Mouse (Mus musculus): ENCODE measurements at regions not wholly inside any gene's neighbourhood (a gene's known extent, or its start where the extent isn't known, plus 50 kb on each side); places are given as distances from the start of the nearest gene placed in this dataset.

DNA sequence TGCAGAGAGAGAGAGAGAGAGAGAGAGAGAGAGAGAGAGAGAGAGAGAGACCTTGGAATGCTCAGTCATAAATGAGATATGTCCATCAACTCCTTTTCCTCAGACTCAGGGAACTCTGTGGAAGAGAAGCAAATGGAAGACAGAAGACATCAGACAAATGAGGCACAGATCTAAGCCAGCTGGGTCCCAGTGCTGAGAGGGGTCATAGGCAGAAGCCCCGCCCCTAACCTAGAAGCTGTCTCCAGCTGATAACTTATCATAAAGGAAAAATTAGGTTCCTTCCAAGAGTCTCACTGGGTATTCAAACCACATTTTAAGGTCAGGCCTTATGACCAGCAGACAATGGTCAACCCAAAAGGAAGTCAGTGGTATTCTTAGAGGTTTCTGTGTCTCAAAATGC is 106.1 kb upstream of the Selenok start:
- no peaks in the 10 kb centered on the region for H3K36me3 ChIP-seq (ENCODE audit: control insufficient read depth, insufficient read depth, low read length)
- no peak overlapping the region for H3K4me2 ChIP-seq (ENCODE audit: low read depth, low read length)
- H3K9ac ChIP-seq (replicated peaks; ENCODE audit: low read depth, low read length): no peak overlapping the region
- no peak overlapping the region for H3K27ac ChIP-seq (ENCODE audit: low read depth, low read length)
- no peak for ATAC-seq (ENCODE audit: low read depth)
- no peak overlapping the region for H3K4me3 ChIP-seq (ENCODE audit: low read depth, low read length)
- WGBS: 96% methylated on average over 1 of the region's 1 CpGs
- no peaks in the 10 kb centered on the region for H3K27me3 ChIP-seq (ENCODE audit: control insufficient read depth, insufficient read depth, low read length)
- no peaks in the 10 kb centered on the region for H3K4me1 ChIP-seq (ENCODE audit: control insufficient read depth, insufficient read depth, low read length)
- H3K9me3 ChIP-seq (ENCODE audit: control insufficient read depth, low read length): no peaks in the 10 kb centered on the region

DNA sequence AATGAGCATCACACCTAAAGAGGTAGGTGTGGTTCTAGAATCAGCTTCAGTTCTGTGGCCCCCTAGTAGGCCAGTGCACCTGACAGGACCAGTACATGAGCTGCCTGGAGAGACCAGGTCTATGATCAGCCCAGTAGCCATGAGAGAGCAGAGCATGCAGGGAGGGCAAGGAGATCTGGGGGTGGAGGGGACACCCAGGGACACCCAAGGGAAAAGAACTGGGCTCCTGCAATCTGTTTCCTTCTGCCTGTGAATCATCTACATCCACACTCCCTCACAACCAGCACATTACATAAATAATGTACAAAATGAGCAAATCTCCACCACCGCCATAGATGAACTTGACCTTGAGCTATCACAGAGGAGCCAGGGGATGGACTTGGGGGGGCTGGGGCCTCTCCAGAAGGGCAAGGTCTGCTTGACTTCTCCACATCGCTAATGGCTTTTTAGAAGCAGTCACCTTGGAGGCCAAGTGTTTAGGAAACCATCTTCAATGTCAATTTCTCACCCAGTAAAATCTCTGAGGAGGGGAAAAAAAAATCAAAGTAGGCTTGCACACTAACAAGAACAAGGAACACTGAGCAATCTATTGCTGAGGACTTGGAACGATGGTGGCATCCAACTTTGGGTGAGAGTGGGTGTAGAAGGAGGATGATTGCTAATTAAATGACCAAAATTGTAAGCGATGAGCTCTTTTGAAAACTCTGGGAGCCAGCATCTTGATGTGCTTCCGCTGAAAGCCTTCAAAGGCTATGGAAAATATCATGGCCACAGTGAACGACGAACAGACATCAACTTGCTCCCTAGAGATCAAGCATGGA is 101.4 kb upstream of the Selenok start:
- H3K4me2 ChIP-seq (ENCODE audit: low read depth, low read length): no peak overlapping the region
- WGBS: 86% methylated on average over 7 of the region's 7 CpGs
- H3K4me3 ChIP-seq (ENCODE audit: low read depth, low read length): no peak overlapping the region
- H3K36me3 ChIP-seq (ENCODE audit: control insufficient read depth, insufficient read depth, low read length): no peaks in the 10 kb centered on the region
- no peak overlapping the region for H3K9ac ChIP-seq (replicated peaks; ENCODE audit: low read depth, low read length)
- H3K9me3 ChIP-seq (ENCODE audit: control insufficient read depth, low read length): no peaks in the 10 kb centered on the region
- no peak overlapping the region for H3K27ac ChIP-seq (ENCODE audit: low read depth, low read length)
- no peak for ATAC-seq (ENCODE audit: low read depth)
- H3K27me3 ChIP-seq (ENCODE audit: control insufficient read depth, insufficient read depth, low read length): no peaks in the 10 kb centered on the region
- H3K4me1 ChIP-seq (ENCODE audit: control insufficient read depth, insufficient read depth, low read length): no peaks in the 10 kb centered on the region

DNA sequence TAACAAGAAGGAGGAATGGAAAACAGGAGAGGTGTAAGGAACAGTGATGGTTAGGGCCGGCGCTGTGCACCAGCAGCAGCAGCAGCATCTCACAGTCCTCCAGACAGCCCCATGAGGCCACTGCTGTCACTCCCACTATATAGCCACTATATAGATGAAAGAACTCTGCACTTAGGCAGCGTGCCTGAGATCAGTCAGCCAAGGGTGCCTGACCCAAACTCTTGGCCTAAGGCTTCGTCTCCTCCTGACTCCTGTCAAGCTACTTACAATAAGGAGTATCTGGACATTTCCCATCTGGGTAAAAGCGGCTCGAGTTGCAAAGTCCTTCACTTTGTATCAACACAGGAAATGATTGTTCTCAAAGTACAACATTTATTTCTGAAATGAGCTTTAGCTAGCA is 100.8 kb upstream of the Selenok start:
- no peak overlapping the region for H3K4me2 ChIP-seq (ENCODE audit: low read depth, low read length)
- H3K4me1 ChIP-seq (ENCODE audit: control insufficient read depth, insufficient read depth, low read length): no peaks in the 10 kb centered on the region
- H3K9ac ChIP-seq (replicated peaks; ENCODE audit: low read depth, low read length): no peak overlapping the region
- no peak overlapping the region for H3K27ac ChIP-seq (ENCODE audit: low read depth, low read length)
- H3K9me3 ChIP-seq (ENCODE audit: control insufficient read depth, low read length): no peaks in the 10 kb centered on the region
- WGBS: 63% methylated on average over 6 of the region's 6 CpGs
- no peak for ATAC-seq (ENCODE audit: low read depth)
- H3K4me3 ChIP-seq (ENCODE audit: low read depth, low read length): no peak overlapping the region
- no peaks in the 10 kb centered on the region for H3K27me3 ChIP-seq (ENCODE audit: control insufficient read depth, insufficient read depth, low read length)
- no peaks in the 10 kb centered on the region for H3K36me3 ChIP-seq (ENCODE audit: control insufficient read depth, insufficient read depth, low read length)

- Histone ChIP-seq H3K9ac (replicated peaks; ENCODE audit: low read depth, low read length) (no peak overlapping the region), H3K4me1 (ENCODE audit: control insufficient read depth, insufficient read depth, low read length) (no peaks in the 10 kb centered on the region), H3K4me2 (ENCODE audit: low read depth, low read length) (no peak overlapping the region), H3K27me3 (ENCODE audit: control insufficient read depth, insufficient read depth, low read length) (no peaks in the 10 kb centered on the region), H3K27ac (ENCODE audit: low read depth, low read length) (no peak overlapping the region), H3K9me3 (ENCODE audit: control insufficient read depth, low read length) (no peaks in the 10 kb centered on the region), H3K4me3 (ENCODE audit: low read depth, low read length) (no peak overlapping the region), H3K36me3 (ENCODE audit: control insufficient read depth, insufficient read depth, low read length) (no peaks in the 10 kb centered on the region)
- WGBS: 92% methylated on average over 9 of the region's 9 CpGs
- ATAC-seq (ENCODE audit: low read depth): no peak
Observed at GRCm38 (mm10) chr14:29869930-29870329, 98.2 kb upstream of the Selenok start.

DNA sequence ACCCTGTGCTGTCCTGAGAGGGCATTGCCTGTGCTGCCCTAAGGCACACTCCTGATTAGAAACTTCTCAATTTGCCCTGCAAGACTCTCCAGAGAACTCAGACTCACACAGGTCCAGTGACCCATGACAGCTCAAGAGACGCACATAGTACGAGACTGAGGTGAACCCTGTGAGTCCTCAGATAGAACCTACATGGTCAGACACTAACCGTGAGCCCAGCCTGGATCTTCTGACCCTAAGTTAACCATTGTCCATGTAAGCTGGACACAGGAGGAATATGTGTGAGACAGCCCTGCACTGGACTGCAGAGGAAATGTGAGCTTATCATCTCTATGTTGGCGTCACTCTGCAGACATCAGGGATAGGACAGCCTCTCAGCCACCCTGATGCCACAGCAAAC is 91.4 kb upstream of the Selenok start:
- H3K9ac ChIP-seq (replicated peaks; ENCODE audit: low read depth, low read length): no peak overlapping the region
- H3K36me3 ChIP-seq (ENCODE audit: control insufficient read depth, insufficient read depth, low read length): no peaks in the 10 kb centered on the region
- H3K27me3 ChIP-seq (ENCODE audit: control insufficient read depth, insufficient read depth, low read length): no peaks in the 10 kb centered on the region
- H3K4me2 ChIP-seq (ENCODE audit: low read depth, low read length): no peak overlapping the region
- H3K4me1 ChIP-seq (ENCODE audit: control insufficient read depth, insufficient read depth, low read length): no peaks in the 10 kb centered on the region
- no peaks in the 10 kb centered on the region for H3K9me3 ChIP-seq (ENCODE audit: control insufficient read depth, low read length)
- no peak overlapping the region for H3K27ac ChIP-seq (ENCODE audit: low read depth, low read length)
- no peak for ATAC-seq (ENCODE audit: low read depth)
- WGBS: 92% methylated on average over 4 of the region's 4 CpGs
- no peak overlapping the region for H3K4me3 ChIP-seq (ENCODE audit: low read depth, low read length)

GRCm38 (mm10) chr14:29877671-29878422 is 90.3 kb upstream of the Selenok start:
- Histone ChIP-seq H3K4me2 (ENCODE audit: low read depth, low read length) (no peak overlapping the region), H3K9me3 (ENCODE audit: control insufficient read depth, low read length) (no peaks in the 10 kb centered on the region), H3K4me1 (ENCODE audit: control insufficient read depth, insufficient read depth, low read length) (no peaks in the 10 kb centered on the region), H3K27ac (ENCODE audit: low read depth, low read length) (no peak overlapping the region), H3K9ac (replicated peaks; ENCODE audit: low read depth, low read length) (no peak overlapping the region), H3K36me3 (ENCODE audit: control insufficient read depth, insufficient read depth, low read length) (no peaks in the 10 kb centered on the region), H3K4me3 (ENCODE audit: low read depth, low read length) (no peak overlapping the region), H3K27me3 (ENCODE audit: control insufficient read depth, insufficient read depth, low read length) (no peaks in the 10 kb centered on the region)
- ATAC-seq (ENCODE audit: low read depth): no peak
- WGBS: 75% methylated on average over 11 of the region's 11 CpGs

DNA sequence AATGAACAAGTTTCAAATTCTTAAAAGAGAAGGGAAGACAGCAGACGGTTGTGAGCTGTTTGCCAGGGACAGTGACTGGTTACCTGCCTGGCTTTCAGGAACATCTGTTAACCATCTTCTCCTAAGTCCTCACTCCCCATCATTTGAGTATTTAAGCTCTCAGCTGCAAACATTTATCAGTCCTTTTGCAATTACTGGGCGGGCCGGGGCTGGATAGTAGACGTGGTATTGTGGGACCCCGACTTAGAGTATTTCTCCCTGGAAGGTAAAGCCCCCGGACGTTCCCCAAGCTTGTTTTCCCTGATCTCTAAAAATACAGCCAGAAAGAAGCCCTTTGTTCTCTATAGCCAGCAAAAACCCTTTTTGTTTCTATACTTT is 89.7 kb upstream of the Selenok start:
- H3K27me3 ChIP-seq (ENCODE audit: control insufficient read depth, insufficient read depth, low read length): no peaks in the 10 kb centered on the region
- H3K9me3 ChIP-seq (ENCODE audit: control insufficient read depth, low read length): no peaks in the 10 kb centered on the region
- H3K36me3 ChIP-seq (ENCODE audit: control insufficient read depth, insufficient read depth, low read length): no peaks in the 10 kb centered on the region
- H3K9ac ChIP-seq (replicated peaks; ENCODE audit: low read depth, low read length): no peak overlapping the region
- H3K4me1 ChIP-seq (ENCODE audit: control insufficient read depth, insufficient read depth, low read length): no peaks in the 10 kb centered on the region
- 90% methylated on average over 7 of the region's 7 CpGs for WGBS
- no peak for ATAC-seq (ENCODE audit: low read depth)
- no peak overlapping the region for H3K4me2 ChIP-seq (ENCODE audit: low read depth, low read length)
- H3K27ac ChIP-seq (ENCODE audit: low read depth, low read length): no peak overlapping the region
- no peak overlapping the region for H3K4me3 ChIP-seq (ENCODE audit: low read depth, low read length)

DNA sequence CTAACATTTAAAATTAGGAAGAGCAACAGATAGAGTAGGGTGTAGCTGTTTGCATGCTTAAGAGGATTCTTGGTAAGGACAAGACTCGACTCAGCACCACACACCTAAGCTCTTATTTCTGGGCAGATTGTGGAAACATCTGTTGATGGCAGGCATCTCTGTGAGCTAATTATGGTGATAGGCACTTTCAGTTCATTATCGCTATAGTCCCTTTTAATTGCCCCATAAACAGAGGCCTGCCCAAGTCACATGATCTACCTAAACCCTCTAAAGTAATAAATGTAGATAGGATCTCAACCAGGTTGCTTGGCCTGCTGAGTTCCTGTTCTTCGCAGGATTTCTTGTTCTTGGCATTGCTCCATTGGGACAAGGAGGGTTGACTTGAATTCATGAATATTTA is 88.8 kb upstream of the Selenok start:
- no peak overlapping the region for H3K9ac ChIP-seq (replicated peaks; ENCODE audit: low read depth, low read length)
- no peaks in the 10 kb centered on the region for H3K9me3 ChIP-seq (ENCODE audit: control insufficient read depth, low read length)
- no peaks in the 10 kb centered on the region for H3K36me3 ChIP-seq (ENCODE audit: control insufficient read depth, insufficient read depth, low read length)
- no peaks in the 10 kb centered on the region for H3K27me3 ChIP-seq (ENCODE audit: control insufficient read depth, insufficient read depth, low read length)
- 81% methylated on average over 3 of the region's 3 CpGs for WGBS
- H3K4me1 ChIP-seq (ENCODE audit: control insufficient read depth, insufficient read depth, low read length): no peaks in the 10 kb centered on the region
- H3K4me3 ChIP-seq (ENCODE audit: low read depth, low read length): no peak overlapping the region
- H3K4me2 ChIP-seq (ENCODE audit: low read depth, low read length): no peak overlapping the region
- H3K27ac ChIP-seq (ENCODE audit: low read depth, low read length): no peak overlapping the region
- ATAC-seq (ENCODE audit: low read depth): no peak

DNA sequence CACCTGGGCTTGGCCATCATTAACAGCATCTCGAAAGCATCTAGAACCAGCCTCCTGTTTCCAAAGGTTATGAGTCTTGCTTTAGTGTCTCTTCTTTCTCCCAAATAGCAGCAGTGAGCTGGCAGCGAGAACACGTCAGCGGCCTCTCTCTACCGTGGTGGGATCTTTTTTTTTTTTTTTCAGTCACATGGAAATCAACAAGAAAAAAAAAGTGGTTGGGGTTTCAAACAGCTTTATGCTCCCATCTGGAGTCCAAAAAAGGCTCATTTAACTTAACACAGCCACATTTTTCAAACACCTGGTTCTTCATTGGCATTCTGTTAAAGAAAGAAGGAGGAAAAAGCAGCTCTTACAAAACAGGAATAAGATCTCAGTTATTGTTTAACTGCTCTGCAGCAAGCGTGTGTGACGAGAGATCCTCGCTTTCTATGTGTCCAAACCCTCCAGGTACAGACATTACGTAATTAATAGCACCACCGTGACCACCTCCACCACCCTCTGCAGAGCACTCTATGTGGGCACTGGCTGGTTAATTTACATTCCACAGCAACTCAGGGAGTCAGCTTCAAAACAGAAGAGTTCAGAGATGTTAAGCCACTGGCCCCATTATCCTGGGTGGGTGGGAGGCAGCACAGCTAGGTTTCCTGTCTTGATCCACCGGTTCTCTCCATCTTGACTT is 85.3 kb upstream of the Selenok start:
- Histone ChIP-seq H3K9ac (replicated peaks; ENCODE audit: low read depth, low read length) (no peak overlapping the region), H3K4me1 (ENCODE audit: control insufficient read depth, insufficient read depth, low read length) (no peaks in the 10 kb centered on the region), H3K9me3 (ENCODE audit: control insufficient read depth, low read length) (no peaks in the 10 kb centered on the region), H3K27me3 (ENCODE audit: control insufficient read depth, insufficient read depth, low read length) (no peaks in the 10 kb centered on the region), H3K4me2 (ENCODE audit: low read depth, low read length) (no peak overlapping the region), H3K4me3 (ENCODE audit: low read depth, low read length) (no peak overlapping the region), H3K36me3 (ENCODE audit: control insufficient read depth, insufficient read depth, low read length) (no peaks in the 10 kb centered on the region), H3K27ac (ENCODE audit: low read depth, low read length) (no peak overlapping the region)
- no peak for ATAC-seq (ENCODE audit: low read depth)
- WGBS: 76% methylated on average over 11 of the region's 11 CpGs

Data from neural tube, embryonic 14.5 days (tissue).